10 mouse cellular contexts compared by ENCODE assay signal in the genomic region with DNA sequence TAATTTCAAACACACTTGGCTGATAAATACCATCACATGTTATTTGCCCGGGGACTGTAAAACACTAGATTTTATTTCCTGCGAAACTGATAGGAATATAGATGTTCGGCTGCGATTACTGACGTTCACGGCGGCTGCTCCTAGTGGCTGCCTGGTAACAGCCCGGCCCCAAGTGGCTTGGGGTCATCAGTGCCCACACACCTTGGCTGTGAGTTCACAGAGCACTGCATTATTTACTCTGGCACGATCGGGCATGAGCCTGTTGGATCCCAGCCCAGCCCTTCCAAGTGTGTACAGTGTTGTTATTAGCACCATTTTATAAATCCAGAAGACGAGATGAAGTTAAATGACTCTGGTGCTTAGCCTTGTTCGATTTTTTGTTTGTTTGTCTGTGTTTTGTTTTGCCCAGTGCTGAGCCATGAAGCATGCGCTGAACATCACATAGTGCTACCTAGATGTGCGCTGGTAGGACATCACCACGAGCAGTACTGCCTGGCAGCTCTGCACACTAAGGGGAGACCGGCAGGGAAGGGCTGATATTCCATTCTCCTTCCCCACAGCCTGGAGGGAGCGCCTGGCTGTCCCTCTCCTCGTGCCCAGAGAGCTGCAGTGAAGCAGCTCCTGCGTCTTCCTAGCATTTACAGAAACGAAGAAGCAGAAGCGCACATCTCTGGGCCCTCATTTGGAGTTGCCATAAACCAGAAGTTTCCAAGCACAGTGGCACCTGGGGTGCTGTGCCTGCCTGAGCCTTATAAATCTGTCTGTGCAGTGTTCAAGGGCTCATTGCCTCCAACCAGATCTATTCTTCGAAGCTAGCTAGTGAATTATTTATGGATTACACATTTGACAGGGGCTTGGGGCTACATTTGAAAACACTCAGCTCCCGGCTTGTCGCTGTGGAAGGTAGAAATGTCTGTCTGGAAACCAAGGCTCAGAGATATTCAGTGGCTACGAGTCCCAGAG.
DNase-seq lines count a peak whose midpoint lies in the region; ATAC-seq and TF ChIP-seq lines count a peak whose summit lies in the region.
"Had no signal": no experiment of that assay in that cellular context is flagged by ENCODE, and none has a peak within 500 bp of the region (broad histone marks: within the 10 kb centered on the region; RNA-seq: fewer than 3 reads in every experiment).

No protein-coding gene starts in this region.

- WGBS in heart, postnatal 0 days = 66% methylated on average over 25 of the region's 25 CpGs
- 57% methylated on average over 25 of the region's 25 CpGs for WGBS in embryonic facial prominence, embryonic 14.5 days
- 44% methylated on average over 25 of the region's 25 CpGs for WGBS in intestine, embryonic 15.5 days
- 47% methylated on average over 25 of the region's 25 CpGs for WGBS in midbrain, embryonic 14.5 days

- no peaks in the 10 kb centered on the region for H3K9me3 ChIP-seq in heart, postnatal 0 days (replicated peaks; ENCODE audit: control insufficient read depth, low read length)
- no peaks in the 10 kb centered on the region for H3K9me3 ChIP-seq in embryonic facial prominence, embryonic 14.5 days (ENCODE audit: control insufficient read depth, low read length)
- no peaks in the 10 kb centered on the region for H3K9me3 ChIP-seq in intestine, embryonic 15.5 days
- no peaks in the 10 kb centered on the region for H3K9me3 ChIP-seq in midbrain, embryonic 14.5 days (ENCODE audit: control insufficient read depth, low read length)
- H3K9me3 ChIP-seq: liver, embryonic 13.5 days had no signal

- no peak overlapping the region for H3K9ac ChIP-seq in heart, postnatal 0 days (replicated peaks; ENCODE audit: low read depth, low read length)
- H3K9ac ChIP-seq in embryonic facial prominence, embryonic 14.5 days (ENCODE audit: low read depth, low read length) = peak overlapping the region; percentile 20; the same call in 1 of the 2 replicates
- H3K9ac ChIP-seq in intestine, embryonic 15.5 days = no peak overlapping the region
- peak overlapping the region; percentile 6; the same call in 1 of the 2 replicates for H3K9ac ChIP-seq in midbrain, embryonic 14.5 days (replicated peaks; ENCODE audit: low read length)
- H3K9ac ChIP-seq: liver, embryonic 13.5 days had no signal

- 0 out of 2 replicates have a peak overlapping the region, but pooled peaks have one; percentile 1 for H3K27ac ChIP-seq in heart, postnatal 0 days (ENCODE audit: low read depth)
- 0 out of 2 replicates have a peak overlapping the region, but pooled peaks have one; percentile 35 for H3K27ac ChIP-seq in embryonic facial prominence, embryonic 14.5 days (replicated peaks; ENCODE audit: low read depth, low read length)
- H3K27ac ChIP-seq in intestine, embryonic 15.5 days = peak overlapping the region; percentile 19
- H3K27ac ChIP-seq in midbrain, embryonic 14.5 days (replicated peaks; ENCODE audit: low read depth, low read length) = peak overlapping the region; percentile 88
- H3K27ac ChIP-seq: liver, embryonic 13.5 days had no signal

- no peak for ATAC-seq in heart, postnatal 0 days (ENCODE audit: insufficient read depth, low read depth)
- no peak for ATAC-seq in embryonic facial prominence, embryonic 14.5 days (ENCODE audit: low read depth)
- ATAC-seq in intestine, embryonic 15.5 days = 0 out of 2 replicates have a peak, but pooled peaks have one; percentile 31
- ATAC-seq in midbrain, embryonic 14.5 days (ENCODE audit: low FRiP score, low TSS enrichment) = peak; percentile 63; the same call in 1 of the 2 replicates

- no peak for TF ChIP-seq CTCF in heart, postnatal 0 days (IDR thresholded peaks at IDR 0.05; ENCODE audit: low read depth)

- H3K27me3 ChIP-seq in heart, postnatal 0 days (ENCODE audit: control insufficient read depth, insufficient read depth, low read length) = no peaks in the 10 kb centered on the region
- H3K27me3 ChIP-seq in embryonic facial prominence, embryonic 14.5 days (replicated peaks; ENCODE audit: control insufficient read depth, insufficient read depth, low read length) = no peaks in the 10 kb centered on the region
- H3K27me3 ChIP-seq in intestine, embryonic 15.5 days (replicated peaks) = no peaks in the 10 kb centered on the region
- no peaks in the 10 kb centered on the region for H3K27me3 ChIP-seq in midbrain, embryonic 14.5 days (ENCODE audit: control insufficient read depth, insufficient read depth, low read length)
- H3K27me3 ChIP-seq: liver, embryonic 13.5 days had no signal

- no peak for TF ChIP-seq EP300 in heart, postnatal 0 days (IDR thresholded peaks at IDR 0.05; ENCODE audit: low read depth)

- 0 out of 2 replicates have a peak, but pooled peaks cover 2% of the 10 kb centered on the region for H3K36me3 ChIP-seq in heart, postnatal 0 days (replicated peaks; ENCODE audit: control insufficient read depth, insufficient read depth, low read length)
- H3K36me3 ChIP-seq in embryonic facial prominence, embryonic 14.5 days (ENCODE audit: control insufficient read depth, insufficient read depth, low read length) = 0 out of 2 replicates have a peak, but pooled peaks cover 12% of the 10 kb centered on the region
- H3K36me3 ChIP-seq in intestine, embryonic 15.5 days = no peaks in the 10 kb centered on the region
- H3K36me3 ChIP-seq in midbrain, embryonic 14.5 days (ENCODE audit: control insufficient read depth, insufficient read depth, low read length) = 0 out of 2 replicates have a peak, but pooled peaks cover 3% of the 10 kb centered on the region
- H3K36me3 ChIP-seq: liver, embryonic 13.5 days had no signal

- intact Hi-C loops in left cerebral cortex, postnatal 10 days (cut with DNase I) = no loop called here

- no peak overlapping the region for H3K4me2 ChIP-seq in heart, postnatal 0 days (ENCODE audit: low read depth, low read length)
- H3K4me2 ChIP-seq in embryonic facial prominence, embryonic 14.5 days (ENCODE audit: low read depth, low read length) = no peak overlapping the region; the same call in 1 of the 2 replicates
- H3K4me2 ChIP-seq in intestine, embryonic 15.5 days (replicated peaks) = 0 out of 2 replicates have a peak overlapping the region, but pooled peaks have one; percentile 10
- no peak overlapping the region for H3K4me2 ChIP-seq in midbrain, embryonic 14.5 days (ENCODE audit: low read length)
- H3K4me2 ChIP-seq: liver, embryonic 13.5 days had no signal

- 0 out of 2 replicates have a peak, but pooled peaks cover 3% of the 10 kb centered on the region for H3K4me1 ChIP-seq in heart, postnatal 0 days (ENCODE audit: control insufficient read depth, insufficient read depth)
- peaks cover 33% of the 10 kb centered on the region for H3K4me1 ChIP-seq in embryonic facial prominence, embryonic 14.5 days (ENCODE audit: control insufficient read depth, insufficient read depth, low read length)
- H3K4me1 ChIP-seq in intestine, embryonic 15.5 days (replicated peaks) = peaks cover 43% of the 10 kb centered on the region
- H3K4me1 ChIP-seq in midbrain, embryonic 14.5 days (ENCODE audit: control insufficient read depth, insufficient read depth, low read length) = peaks cover 66% of the 10 kb centered on the region

- no peak overlapping the region for H3K4me3 ChIP-seq in heart, postnatal 0 days (ENCODE audit: low read depth, low read length)
- H3K4me3 ChIP-seq in embryonic facial prominence, embryonic 14.5 days (ENCODE audit: low read depth, low read length) = no peak overlapping the region
- no peak overlapping the region for H3K4me3 ChIP-seq in intestine, embryonic 15.5 days (replicated peaks)
- H3K4me3 ChIP-seq in midbrain, embryonic 14.5 days (replicated peaks; ENCODE audit: low read depth, low read length) = no peak overlapping the region
- H3K4me3 ChIP-seq: liver, embryonic 13.5 days had no signal

- DNase-seq in heart, postnatal 0 days (ENCODE audit: low spot score) = no peak
- no peak for DNase-seq in heart, adult 8-10 months (ENCODE audit: low spot score)
- no peak for DNase-seq in embryonic facial prominence, embryonic 14.5 days (ENCODE audit: low spot score)
- peak; percentile 64 for DNase-seq in midbrain, embryonic 14.5 days
- no peak for DNase-seq in thymus, postnatal 36 days
- no peak for DNase-seq in left cerebral cortex, postnatal 10 days (ENCODE audit: extremely low spot score in 1 of 2, low spot score in 2 of 2)
- no peak for DNase-seq in layer of hippocampus, postnatal 36 days
- DNase-seq: cerebellum, adult 8-10 months; liver, embryonic 13.5 days had no signal

Comparison
In these comparisons a context has a peak if more than half of its experiments do, and no peak if none do; other contexts are left out.
1. ATAC-seq: peak in intestine, embryonic 15.5 days (single experiment) and midbrain, embryonic 14.5 days (single experiment); none in heart, postnatal 0 days (single experiment) and embryonic facial prominence, embryonic 14.5 days (single experiment).
2. H3K27ac ChIP-seq: peak in every context shown above with its lines; median percentile 88 in midbrain, embryonic 14.5 days; 35 in embryonic facial prominence, embryonic 14.5 days; 19 in intestine, embryonic 15.5 days; 1 in heart, postnatal 0 days.
3. H3K9ac ChIP-seq: peak in embryonic facial prominence, embryonic 14.5 days (single experiment) and midbrain, embryonic 14.5 days (single experiment); none in heart, postnatal 0 days (single experiment) and intestine, embryonic 15.5 days (single experiment).